Mouse (Mus musculus): ENCODE data around the gene Tectb.

- TF ChIP-seq USF2 (IDR thresholded peaks at IDR 0.05; ENCODE audit: borderline replicate concordance in 1 of 2, insufficient read depth in 1 of 2, low read depth in 1 of 2, low read length in 2 of 2) (no peak), MAFK (IDR thresholded peaks at IDR 0.05; ENCODE audit: borderline replicate concordance, low read depth, low read length) (no peak), POLR2A (IDR thresholded peaks at IDR 0.05; ENCODE audit: control insufficient read depth in 1 of 2, insufficient read depth in 1 of 2, low read depth in 1 of 2, low read length in 2 of 2, poor library complexity in 1 of 2) (no peak), MYB (IDR thresholded peaks at IDR 0.05; ENCODE audit: low read depth, low read length) (no peak), GABPA (IDR thresholded peaks at IDR 0.05; ENCODE audit: low read depth, low read length) (no peak), RCOR1 (IDR thresholded peaks at IDR 0.05; ENCODE audit: low read depth, low read length) (no peak)
These were observed 14.6 kb upstream of the Tectb start for GRCm38 (mm10) chr19:55165954-55166353.

All from MEL (cell line).